Mouse (Mus musculus) limb, embryonic 10.5 days (tissue): ENCODE measurements around the gene Luzp2. TPM values are rescaled to one million over a fixed set of nuclear protein-coding genes. Genes with fewer than 3 reads are reported as not detected.
"Not testable (repeated sequence)": the region's sequence is repeated elsewhere in the genome, so short reads cannot be mapped to it uniquely, and the experiment has no call there.

Source experiments
- DNase-seq: peaks from one replicate; pipeline ENCODE4 v3.0.0-alpha.2; 2017; ENCODE audit warnings: low spot score
- H3K27ac ChIP-seq: fragments of 300-500 bp; sonication (generic); 2 replicates; pipeline ENCODE4 v1.5.1; 2016; ENCODE audit warnings: mild to moderate bottlenecking
- H3K27me3 ChIP-seq: fragments of 300-500 bp; sonication (generic); 2 replicates; pipeline ENCODE4 v1.6.1; 2016; ENCODE audit warnings: low read depth, mild to moderate bottlenecking; ENCODE audit not compliant: poor library complexity, severe bottlenecking
- H3K36me3 ChIP-seq: fragments of 300-500 bp; sonication (generic); 2 replicates; pipeline ENCODE4 v1.6.1; 2016; ENCODE audit warnings: mild to moderate bottlenecking, moderate library complexity
- H3K4me1 ChIP-seq: fragments of 300-500 bp; sonication (generic); 2 replicates; pipeline ENCODE4 v1.6.1; 2016
- H3K4me3 ChIP-seq: fragments of 300-500 bp; sonication (generic); 2 replicates; pipeline ENCODE4 v1.5.1; 2016; ENCODE audit warnings: mild to moderate bottlenecking, moderate library complexity
- H3K9me3 ChIP-seq: fragments of 300-500 bp; sonication (generic); replicated peaks from 2 replicates; pipeline ENCODE4 v1.6.1; 2016; ENCODE audit warnings: mild to moderate bottlenecking
- WGBS: fragments of 180-500 bp; shearing (Covaris S2); methylation state at CpG from one replicate; pipeline ENCODE4 v1.1.7; 2016; 5-methylcytosine and 5-hydroxymethylcytosine counted together
- polyA plus RNA-seq: library from polyadenylated mRNA; unstranded; fragments of >200 nt; fragmentation: Nextera tagmentation; extraction: Ambion mirVana; gene quantifications from 2 replicates; pipeline ENCODE4 v1.2.1, GENCODE M21; 2016

Luzp2 gene
- polyA plus RNA-seq, 1 experiment from 2014 or later = 0.45 TPM

DNA sequence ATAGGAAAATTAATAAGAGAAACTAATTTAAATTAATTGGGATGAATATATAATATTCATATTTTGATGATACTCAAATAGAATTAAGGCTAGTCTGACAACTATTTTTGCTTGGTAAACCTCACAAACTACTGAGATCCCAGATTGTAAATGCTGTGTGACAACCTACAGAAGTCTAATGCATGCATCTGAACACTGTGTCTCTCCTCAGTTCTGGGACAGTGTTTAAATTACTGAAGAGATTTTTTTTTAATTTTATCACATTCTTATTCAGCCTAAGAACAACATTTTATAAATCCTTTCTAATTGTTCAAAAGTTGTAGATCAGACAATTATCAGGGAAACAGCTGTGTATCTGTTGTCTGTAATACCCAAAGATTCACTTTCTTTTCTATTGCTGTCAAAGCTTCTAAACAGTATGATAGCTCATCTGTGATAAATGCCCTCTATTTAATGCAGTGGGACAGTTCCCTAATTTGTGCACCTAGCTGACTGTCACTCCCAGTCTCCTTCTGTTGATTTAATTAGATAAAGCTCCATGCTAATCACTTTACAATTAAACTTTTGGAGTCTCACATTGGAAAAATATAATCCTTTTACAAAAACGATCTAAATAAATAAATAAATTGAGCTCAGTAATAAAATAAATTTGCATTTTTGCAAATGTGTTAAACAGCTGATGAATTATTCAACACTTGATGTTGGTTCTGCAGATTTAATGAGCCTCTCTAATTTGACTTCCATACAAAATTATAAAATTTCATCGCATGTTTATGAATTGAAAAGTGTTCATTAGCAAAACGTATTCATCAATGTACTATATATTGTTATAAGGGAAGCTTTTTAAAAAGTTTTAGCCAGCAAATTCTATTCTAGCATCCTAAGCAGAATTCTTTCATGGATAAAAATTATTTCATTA, 58.7 kb downstream of the Luzp2 start:
- no peaks in the 10 kb centered on the region for H3K9me3 ChIP-seq
- 90% methylated on average over 3 of the region's 3 CpGs for WGBS
- no peaks in the 10 kb centered on the region for H3K27me3 ChIP-seq
- H3K4me3 ChIP-seq = no peak overlapping the region
- H3K36me3 ChIP-seq = no peaks in the 10 kb centered on the region
- no peak overlapping the region for H3K27ac ChIP-seq
- no peak for DNase-seq
- H3K4me1 ChIP-seq = no peaks in the 10 kb centered on the region

DNA sequence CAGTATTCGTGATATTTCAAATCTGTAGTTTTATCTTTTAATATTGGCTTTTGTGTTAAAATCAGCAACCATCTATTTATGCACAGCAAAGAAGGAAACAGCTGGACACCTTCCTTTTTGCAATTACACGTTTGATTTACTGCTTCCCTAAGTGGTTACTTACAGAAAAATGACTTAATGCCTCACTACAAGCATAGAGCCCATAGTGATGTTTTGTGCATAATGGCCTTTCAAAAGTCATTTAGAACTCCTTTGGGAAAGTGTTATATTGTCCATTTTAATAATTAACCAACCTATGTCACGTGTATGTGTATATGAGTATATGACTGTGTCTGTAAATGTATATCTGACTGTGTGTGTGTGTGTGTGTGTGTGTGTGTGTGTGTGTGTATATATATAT, 63.3 kb downstream of the Luzp2 start:
- H3K9me3 ChIP-seq = no peaks in the 10 kb centered on the region
- DNase-seq = no peak
- no peak overlapping the region for H3K27ac ChIP-seq
- no peaks in the 10 kb centered on the region for H3K27me3 ChIP-seq
- no peak overlapping the region for H3K4me3 ChIP-seq
- H3K4me1 ChIP-seq = no peaks in the 10 kb centered on the region
- no peaks in the 10 kb centered on the region for H3K36me3 ChIP-seq
- whole genome bisulfite sequencing = 80% methylated on average over 3 of the region's 3 CpGs

DNA sequence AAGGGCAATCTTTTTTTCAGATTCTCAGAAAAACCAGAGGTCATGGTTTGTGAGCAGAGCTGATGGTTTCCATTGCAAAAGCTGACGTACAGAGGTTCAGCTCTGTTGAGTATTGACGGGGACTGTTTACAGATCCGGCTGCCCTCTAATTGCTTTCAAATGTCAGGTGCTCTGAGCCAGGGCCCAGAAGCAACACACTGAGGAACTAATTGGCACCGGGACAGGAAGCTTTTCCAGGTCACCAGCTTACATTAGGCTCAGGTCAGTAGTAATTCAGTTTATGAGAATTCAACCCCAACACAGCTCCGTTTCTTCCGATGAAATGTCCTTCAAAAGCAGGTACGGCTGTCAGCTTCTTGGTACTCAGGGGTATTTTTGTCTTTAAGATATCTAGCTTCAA, 74.7 kb downstream of the Luzp2 start:
- Histone ChIP-seq H3K4me1 (0 out of 2 replicates have a peak, but pooled peaks cover 10% of the 10 kb centered on the region), H3K27ac (no peak overlapping the region), H3K9me3 (no peaks in the 10 kb centered on the region), H3K4me3 (no peak overlapping the region), H3K36me3 (no peaks in the 10 kb centered on the region), H3K27me3 (no peaks in the 10 kb centered on the region)
- no peak for DNase-seq
- 53% methylated on average over 7 of the region's 7 CpGs for WGBS

DNA sequence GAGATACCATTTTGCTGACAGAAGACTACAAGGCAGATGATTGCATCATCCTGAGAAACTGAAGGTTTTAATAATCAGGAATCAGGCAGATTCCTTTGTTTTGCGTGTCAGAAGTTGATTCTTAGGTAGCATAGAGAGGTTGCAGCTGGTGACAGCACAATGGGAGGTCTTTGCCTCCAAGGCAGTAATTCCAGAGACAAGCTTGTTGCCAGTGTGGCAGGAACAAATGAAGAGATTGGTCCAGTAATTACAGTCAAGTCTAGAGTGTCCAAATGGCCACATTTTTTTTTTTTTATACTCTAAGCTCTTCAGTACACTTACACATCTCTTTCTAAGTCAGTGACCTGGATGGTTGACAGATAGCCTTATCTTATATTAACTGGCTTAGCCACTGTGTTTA, 78.7 kb downstream of the Luzp2 start:
- 49% methylated on average over 1 of the region's 1 CpGs for WGBS
- H3K4me1 ChIP-seq = 0 out of 2 replicates have a peak, but pooled peaks cover 10% of the 10 kb centered on the region
- H3K4me3 ChIP-seq = no peak overlapping the region
- no peaks in the 10 kb centered on the region for H3K27me3 ChIP-seq
- H3K27ac ChIP-seq = no peak overlapping the region
- H3K9me3 ChIP-seq = no peaks in the 10 kb centered on the region
- H3K36me3 ChIP-seq = no peaks in the 10 kb centered on the region
- no peak for DNase-seq

DNA sequence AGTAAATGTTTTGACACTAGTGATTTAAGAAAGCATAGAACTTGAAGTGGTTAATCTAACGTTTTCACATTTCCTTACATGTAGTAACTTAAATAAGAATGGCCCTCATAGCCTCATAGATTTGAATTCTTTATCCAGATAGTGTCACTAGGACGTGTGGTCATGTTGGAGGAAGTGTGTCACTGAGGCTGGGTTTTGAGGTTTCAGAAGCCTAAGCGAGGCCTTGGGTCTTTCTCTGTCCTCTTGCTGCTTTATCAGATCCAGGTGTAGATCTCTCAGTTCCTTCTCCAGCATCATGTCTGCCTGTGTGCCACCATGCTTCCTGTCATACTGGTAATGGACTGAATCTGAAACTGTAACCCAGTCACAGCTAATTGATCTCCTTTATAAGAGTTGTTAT, 86.7 kb downstream of the Luzp2 start:
- 82% methylated on average over 3 of the region's 3 CpGs for WGBS
- no peak for DNase-seq
- H3K4me1 ChIP-seq = no peaks in the 10 kb centered on the region

DNA sequence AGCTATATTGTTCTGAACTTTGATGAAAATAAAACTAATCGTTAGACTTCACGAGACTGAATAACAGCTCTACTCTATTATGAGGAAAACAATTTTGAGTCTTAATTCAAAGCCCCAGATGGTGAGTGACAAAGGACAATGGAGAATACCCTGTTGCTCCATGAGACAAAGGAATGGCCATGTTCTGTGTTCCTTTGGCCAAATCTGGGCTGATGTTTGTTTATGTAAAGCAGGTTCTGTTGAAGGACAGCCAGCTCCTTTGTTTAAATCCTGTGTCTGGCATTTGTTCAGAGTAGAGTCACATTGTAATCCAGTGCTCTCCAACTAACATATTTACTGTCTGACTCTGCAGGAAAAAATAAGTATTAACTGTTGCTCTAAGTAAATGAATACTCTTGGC, 121.5 kb downstream of the Luzp2 start:
- Histone ChIP-seq H3K27me3 (no peaks in the 10 kb centered on the region), H3K4me3 (no peak overlapping the region), H3K36me3 (no peaks in the 10 kb centered on the region), H3K27ac (no peak overlapping the region), H3K4me1 (no peaks in the 10 kb centered on the region), H3K9me3 (no peaks in the 10 kb centered on the region)
- 89% methylated on average over 2 of the region's 2 CpGs for WGBS
- no peak for DNase-seq

More for the DNA sequence above, 86.7 kb downstream of the Luzp2 start:
- Histone ChIP-seq H3K4me3 (no peak overlapping the region), H3K9me3 (no peaks in the 10 kb centered on the region), H3K27ac (no peak overlapping the region), H3K27me3 (no peaks in the 10 kb centered on the region), H3K36me3 (no peaks in the 10 kb centered on the region)

DNA sequence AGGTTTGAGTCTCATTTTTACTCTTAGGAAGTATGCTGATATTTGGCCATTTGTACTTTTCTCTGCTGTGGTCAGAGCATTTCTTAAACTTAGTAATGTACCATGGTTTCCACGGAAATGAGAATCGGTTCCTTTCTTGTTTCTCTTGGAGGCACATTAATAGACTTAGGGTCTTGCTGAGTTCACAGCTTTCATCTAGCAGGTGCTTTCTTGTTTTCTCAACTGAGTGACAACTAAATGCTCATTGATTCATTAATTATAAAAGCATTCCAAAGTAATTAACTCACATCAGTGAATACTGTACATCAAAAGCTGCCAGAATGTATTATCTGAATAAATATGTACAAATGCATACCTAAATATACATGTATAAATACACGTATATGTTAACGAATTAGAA, 127.4 kb downstream of the Luzp2 start:
- no peaks in the 10 kb centered on the region for H3K9me3 ChIP-seq
- no peaks in the 10 kb centered on the region for H3K4me1 ChIP-seq
- DNase-seq = no peak
- H3K27ac ChIP-seq = no peak overlapping the region
- WGBS = 86% methylated on average over 4 of the region's 4 CpGs
- H3K4me3 ChIP-seq = no peak overlapping the region
- H3K27me3 ChIP-seq = no peaks in the 10 kb centered on the region
- H3K36me3 ChIP-seq = no peaks in the 10 kb centered on the region

DNA sequence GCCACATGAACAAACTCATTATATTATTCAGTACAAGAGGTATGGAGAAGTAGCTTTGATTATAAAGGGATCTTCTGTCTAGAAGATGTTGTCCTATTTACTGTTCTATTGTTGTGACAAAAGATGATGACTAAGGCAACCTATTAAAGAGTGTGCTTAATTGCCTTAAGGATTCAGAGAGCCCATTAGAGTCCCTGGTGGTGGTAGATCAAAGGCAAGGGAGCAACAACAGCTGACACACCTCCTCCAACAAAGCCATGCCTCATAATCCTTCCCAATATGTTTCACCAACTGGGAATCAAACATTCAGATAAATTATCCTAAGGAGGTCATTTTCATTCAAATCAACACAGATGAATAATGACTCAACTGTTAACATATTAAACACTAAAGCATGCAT, 142.1 kb downstream of the Luzp2 start:
- DNase-seq = no peak
- Histone ChIP-seq H3K36me3 (no peaks in the 10 kb centered on the region), H3K4me1 (no peaks in the 10 kb centered on the region), H3K27ac (no peak overlapping the region), H3K9me3 (no peaks in the 10 kb centered on the region), H3K4me3 (no peak overlapping the region), H3K27me3 (no peaks in the 10 kb centered on the region)

DNA sequence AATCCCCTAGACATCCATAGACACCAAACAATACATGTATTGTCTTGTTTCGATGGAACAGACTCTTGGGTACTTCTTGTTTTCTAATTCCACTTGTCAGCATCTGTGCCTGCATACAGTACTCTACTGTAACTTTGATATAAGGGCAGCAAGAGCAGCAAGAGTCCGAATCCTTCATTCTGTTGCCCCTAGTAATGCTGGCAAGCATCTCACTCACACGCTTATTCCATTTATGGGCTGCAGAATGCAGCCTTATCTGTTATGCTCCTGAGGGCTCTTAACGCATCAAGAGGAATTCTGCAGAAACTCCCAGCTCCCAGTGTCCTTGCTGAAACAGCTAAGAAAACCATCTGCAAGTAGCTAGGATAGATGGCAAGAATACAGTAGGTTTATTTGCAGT, 145.3 kb downstream of the Luzp2 start:
- Histone ChIP-seq H3K4me1 (no peaks in the 10 kb centered on the region), H3K9me3 (no peaks in the 10 kb centered on the region), H3K27me3 (no peaks in the 10 kb centered on the region), H3K4me3 (no peak overlapping the region), H3K36me3 (no peaks in the 10 kb centered on the region), H3K27ac (no peak overlapping the region)
- no peak for DNase-seq
- WGBS = 92% methylated on average over 4 of the region's 4 CpGs

DNA sequence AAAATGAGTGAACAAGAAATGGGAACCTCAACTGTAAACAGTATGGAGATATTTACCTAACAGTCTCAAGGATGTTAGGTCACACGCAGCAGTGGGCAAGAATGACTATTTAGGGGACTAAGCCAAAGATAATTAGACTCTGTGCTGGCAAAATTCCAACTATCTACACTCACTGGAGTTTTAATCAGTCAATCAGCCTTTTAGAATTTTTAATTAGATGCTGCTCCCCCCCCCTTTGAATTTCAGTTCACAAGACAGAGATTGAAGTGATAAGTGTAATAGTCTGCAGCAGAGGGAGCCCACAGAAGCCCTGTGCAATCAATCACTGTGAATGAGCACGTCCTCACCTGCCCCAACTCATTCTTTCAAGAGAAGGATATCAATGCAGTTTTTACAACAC, 165.1 kb downstream of the Luzp2 start:
- Histone ChIP-seq H3K36me3 (no peaks in the 10 kb centered on the region), H3K9me3 (no peaks in the 10 kb centered on the region), H3K27ac (no peak overlapping the region), H3K4me1 (no peaks in the 10 kb centered on the region), H3K27me3 (no peaks in the 10 kb centered on the region), H3K4me3 (no peak overlapping the region)
- DNase-seq = no peak
- WGBS = 81% methylated on average over 2 of the region's 2 CpGs

DNA sequence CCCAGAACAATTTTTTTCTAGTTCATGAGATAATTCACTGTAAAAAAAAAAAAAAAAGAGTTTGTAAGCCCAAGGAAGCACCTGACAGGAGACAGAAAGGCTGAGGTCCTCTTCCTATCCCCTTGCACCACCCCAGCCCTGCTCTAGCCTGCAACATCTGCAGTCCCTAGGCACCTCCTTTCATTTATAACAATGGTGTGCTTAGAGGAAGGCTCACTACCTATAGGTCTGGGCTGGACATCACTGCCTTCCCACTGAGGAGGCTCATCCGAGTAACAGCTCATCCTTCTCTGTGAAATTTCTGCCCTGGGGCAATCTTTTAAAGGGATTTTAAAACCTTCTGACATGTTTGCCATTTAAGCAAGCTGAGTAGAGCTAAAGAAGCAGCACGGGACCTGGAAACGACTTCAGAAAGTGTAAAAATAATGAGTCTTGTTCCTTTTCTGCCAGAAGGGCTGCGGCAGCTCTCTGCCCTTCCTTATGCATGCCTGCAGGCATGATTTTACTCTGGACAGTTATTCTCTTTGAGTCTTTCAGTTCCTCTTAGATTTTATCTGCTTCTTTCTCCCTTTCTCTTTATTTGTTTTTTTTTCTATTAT, 174.0 kb downstream of the Luzp2 start:
- WGBS = 77% methylated on average over 4 of the region's 4 CpGs
- H3K27ac ChIP-seq = no peak overlapping the region
- no peaks in the 10 kb centered on the region for H3K36me3 ChIP-seq
- no peaks in the 10 kb centered on the region for H3K27me3 ChIP-seq
- no peak overlapping the region for H3K4me3 ChIP-seq
- no peaks in the 10 kb centered on the region for H3K4me1 ChIP-seq
- DNase-seq = no peak
- H3K9me3 ChIP-seq = no peaks in the 10 kb centered on the region

DNA sequence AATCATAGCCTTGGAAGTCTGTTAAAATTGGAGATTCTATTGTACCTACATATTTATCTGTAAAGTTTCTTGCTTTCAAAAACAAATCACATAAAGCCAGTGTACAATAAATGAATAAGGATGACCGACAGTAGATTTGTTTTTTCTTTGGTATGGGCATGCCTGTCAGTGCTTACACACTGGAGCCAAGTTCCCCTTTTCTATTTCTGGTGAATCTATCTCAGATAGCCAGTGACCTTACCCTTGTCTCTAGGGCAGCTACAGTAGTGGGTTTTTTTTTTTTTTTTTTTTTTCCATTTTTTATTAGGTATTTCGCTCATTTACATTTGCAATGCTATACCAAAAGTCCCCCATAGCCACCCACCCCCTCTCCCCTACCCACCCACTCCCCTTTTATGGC, 298.6 kb downstream of the Luzp2 start:
- H3K9me3 ChIP-seq, H3K4me3 ChIP-seq, H3K4me1 ChIP-seq, H3K27me3 ChIP-seq, DNase-seq, H3K27ac ChIP-seq, H3K36me3 ChIP-seq: not testable (repeated sequence)
- WGBS = 97% methylated on average over 1 of the region's 2 CpGs

DNA sequence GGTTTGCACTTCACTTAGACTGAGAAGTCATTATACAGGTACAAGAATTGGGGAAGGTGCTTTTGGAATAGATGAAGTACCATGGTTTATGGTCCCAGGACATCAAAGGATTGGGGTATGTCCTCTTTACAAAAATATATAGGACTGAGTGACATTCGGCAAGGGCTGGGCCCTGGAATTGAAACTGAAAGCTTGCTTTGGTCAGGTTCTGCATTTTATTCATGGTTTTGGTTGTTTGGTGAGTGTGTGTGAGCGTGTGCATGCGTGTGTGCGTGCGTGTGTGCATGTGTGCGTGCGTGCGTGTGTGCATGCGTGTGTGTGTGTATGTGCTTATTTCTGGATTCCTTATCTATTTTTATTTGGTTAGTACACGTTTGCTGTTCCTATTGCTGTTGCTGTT, 353.6 kb downstream of the Luzp2 start:
- H3K4me1 ChIP-seq = no peaks in the 10 kb centered on the region
- no peak for DNase-seq
- no peak overlapping the region for H3K27ac ChIP-seq
- WGBS = 94% methylated on average over 10 of the region's 10 CpGs
- no peaks in the 10 kb centered on the region for H3K9me3 ChIP-seq
- no peaks in the 10 kb centered on the region for H3K27me3 ChIP-seq
- no peaks in the 10 kb centered on the region for H3K36me3 ChIP-seq
- no peak overlapping the region for H3K4me3 ChIP-seq
